Mouse (Mus musculus): ENCODE data around the gene Foxp3. TPM values are rescaled to one million over a fixed set of nuclear protein-coding genes. Genes with fewer than 3 reads are reported as not detected.

Foxp3 gene
- polyA plus RNA-seq, 1 experiment = not detected

- peaks cover 43% of the 10 kb centered on the region for H3K4me1 ChIP-seq (ENCODE audit: control insufficient read depth)
- no peak for TF ChIP-seq TAL1 (IDR thresholded peaks at IDR 0.05; ENCODE audit: low read length)
- TF ChIP-seq GATA1 (IDR thresholded peaks at IDR 0.05; ENCODE audit: low read length) = peak; percentile 40; the same call in 1 of the 2 replicates
- no peaks in the 10 kb centered on the region; the same call in 1 of the 2 replicates for H3K36me3 ChIP-seq (ENCODE audit: control insufficient read depth)
- peaks cover 10% of the 10 kb centered on the region for H3K9me3 ChIP-seq (ENCODE audit: control insufficient read depth, low read length)
- peaks cover 3% of the 10 kb centered on the region for H3K27me3 ChIP-seq (ENCODE audit: control insufficient read depth)
- H3K4me3 ChIP-seq (replicated peaks) = peak within 1 kb of the TSS; percentile 81
These were observed 842 bp downstream of the Foxp3 start, which contains the start of gene Ppp1r3f for GRCm38 (mm10) chrX:7574087-7574884. TSS of gene Ppp1r3f (minus strand) at chrX:7574283.

- peaks cover 43% of the 10 kb centered on the region for H3K4me1 ChIP-seq (ENCODE audit: control insufficient read depth)
- H3K4me3 ChIP-seq (replicated peaks) = peak overlapping the region; percentile 81
- peaks cover 10% of the 10 kb centered on the region for H3K9me3 ChIP-seq (ENCODE audit: control insufficient read depth, low read length)
- H3K36me3 ChIP-seq (ENCODE audit: control insufficient read depth) = no peaks in the 10 kb centered on the region; the same call in 1 of the 2 replicates
- peaks cover 3% of the 10 kb centered on the region for H3K27me3 ChIP-seq (ENCODE audit: control insufficient read depth)
- no peak for TF ChIP-seq TAL1 (IDR thresholded peaks at IDR 0.05; ENCODE audit: low read length)
- TF ChIP-seq GATA1 (IDR thresholded peaks at IDR 0.05; ENCODE audit: low read length) = no peak
These were observed 1.4 kb downstream of the Foxp3 start for GRCm38 (mm10) chrX:7574885-7575231.

- no peak overlapping the region for H3K4me3 ChIP-seq (replicated peaks)
- no peaks in the 10 kb centered on the region for H3K4me1 ChIP-seq (ENCODE audit: control insufficient read depth)
- H3K9me3 ChIP-seq (ENCODE audit: control insufficient read depth, low read length) = no peaks in the 10 kb centered on the region
- H3K27me3 ChIP-seq (ENCODE audit: control insufficient read depth) = peaks cover 3% of the 10 kb centered on the region
- no peak for TF ChIP-seq TAL1 (IDR thresholded peaks at IDR 0.05; ENCODE audit: low read length)
- no peak for TF ChIP-seq GATA1 (IDR thresholded peaks at IDR 0.05; ENCODE audit: low read length)
- H3K36me3 ChIP-seq (ENCODE audit: control insufficient read depth) = no peaks in the 10 kb centered on the region
These were observed 7.7 kb downstream of the Foxp3 start for GRCm38 (mm10) chrX:7581151-7581550.

- no peak for TF ChIP-seq TAL1 (IDR thresholded peaks at IDR 0.05; ENCODE audit: low read length)
- TF ChIP-seq GATA1 (IDR thresholded peaks at IDR 0.05; ENCODE audit: low read length) = no peak
- H3K4me1 ChIP-seq (ENCODE audit: control insufficient read depth) = peaks cover 3% of the 10 kb centered on the region
- H3K9me3 ChIP-seq (ENCODE audit: control insufficient read depth, low read length) = no peaks in the 10 kb centered on the region
- no peak overlapping the region for H3K4me3 ChIP-seq (replicated peaks)
- peaks cover 9% of the 10 kb centered on the region for H3K36me3 ChIP-seq (ENCODE audit: control insufficient read depth)
- no peaks in the 10 kb centered on the region; the same call in 1 of the 2 replicates for H3K27me3 ChIP-seq (ENCODE audit: control insufficient read depth)
These were observed 10.4 kb downstream of the Foxp3 start for GRCm38 (mm10) chrX:7583881-7584280.

GRCm38 (mm10) chrX:7586356-7586755 is 12.9 kb downstream of the Foxp3 start:
- no peaks in the 10 kb centered on the region for H3K9me3 ChIP-seq (ENCODE audit: control insufficient read depth, low read length)
- TF ChIP-seq GATA1 (IDR thresholded peaks at IDR 0.05; ENCODE audit: low read length) (no peak), TAL1 (IDR thresholded peaks at IDR 0.05; ENCODE audit: low read length) (no peak)
- no peaks in the 10 kb centered on the region for H3K27me3 ChIP-seq (ENCODE audit: control insufficient read depth)
- peaks cover 21% of the 10 kb centered on the region for H3K36me3 ChIP-seq (ENCODE audit: control insufficient read depth)
- H3K4me1 ChIP-seq (ENCODE audit: control insufficient read depth) = peaks cover 5% of the 10 kb centered on the region
- no peak overlapping the region for H3K4me3 ChIP-seq (replicated peaks)

GRCm38 (mm10) chrX:7595371-7595770 is 21.9 kb downstream of the Foxp3 start:
- peaks cover 87% of the 10 kb centered on the region for H3K36me3 ChIP-seq (ENCODE audit: control insufficient read depth)
- TF ChIP-seq GATA1 (IDR thresholded peaks at IDR 0.05; ENCODE audit: low read length) = no peak
- no peak for TF ChIP-seq TAL1 (IDR thresholded peaks at IDR 0.05; ENCODE audit: low read length)
- H3K4me1 ChIP-seq (ENCODE audit: control insufficient read depth) = no peaks in the 10 kb centered on the region
- no peaks in the 10 kb centered on the region for H3K27me3 ChIP-seq (ENCODE audit: control insufficient read depth)
- no peak overlapping the region for H3K4me3 ChIP-seq (replicated peaks)
- H3K9me3 ChIP-seq (ENCODE audit: control insufficient read depth, low read length) = peaks cover 3% of the 10 kb centered on the region; the same call in 1 of the 2 replicates

GRCm38 (mm10) chrX:7604004-7604403 is 30.6 kb downstream of the Foxp3 start:
- H3K4me3 ChIP-seq (replicated peaks) = peak overlapping the region; percentile 71
- TF ChIP-seq GATA1 (IDR thresholded peaks at IDR 0.05; ENCODE audit: low read length) (no peak), TAL1 (IDR thresholded peaks at IDR 0.05; ENCODE audit: low read length) (no peak)
- peaks cover 3% of the 10 kb centered on the region; the same call in 1 of the 2 replicates for H3K9me3 ChIP-seq (ENCODE audit: control insufficient read depth, low read length)
- peaks cover 16% of the 10 kb centered on the region for H3K27me3 ChIP-seq (ENCODE audit: control insufficient read depth)
- peaks cover 42% of the 10 kb centered on the region for H3K36me3 ChIP-seq (ENCODE audit: control insufficient read depth)
- peaks cover 18% of the 10 kb centered on the region for H3K4me1 ChIP-seq (ENCODE audit: control insufficient read depth)

- no peaks in the 10 kb centered on the region for H3K9me3 ChIP-seq (ENCODE audit: control insufficient read depth, low read length)
- TF ChIP-seq GATA1 (IDR thresholded peaks at IDR 0.05; ENCODE audit: low read length) (no peak), TAL1 (IDR thresholded peaks at IDR 0.05; ENCODE audit: low read length) (0 out of 3 replicates have a peak, but pooled peaks have one; percentile 16)
- H3K27me3 ChIP-seq (ENCODE audit: control insufficient read depth) = peaks cover 22% of the 10 kb centered on the region
- H3K4me3 ChIP-seq (replicated peaks) = peak within 1 kb of the TSS; percentile 71
- H3K36me3 ChIP-seq (ENCODE audit: control insufficient read depth) = peaks cover 32% of the 10 kb centered on the region
- peaks cover 18% of the 10 kb centered on the region for H3K4me1 ChIP-seq (ENCODE audit: control insufficient read depth)
These were observed 31.6 kb downstream of the Foxp3 start, which contains the start of gene Ccdc22 for GRCm38 (mm10) chrX:7604879-7605574. TSS of gene Ccdc22 (minus strand) at chrX:7605517.

GRCm38 (mm10) chrX:7605575-7605941 is 32.1 kb downstream of the Foxp3 start:
- H3K27me3 ChIP-seq (ENCODE audit: control insufficient read depth) = peaks cover 27% of the 10 kb centered on the region
- TF ChIP-seq GATA1 (IDR thresholded peaks at IDR 0.05; ENCODE audit: low read length) (no peak), TAL1 (IDR thresholded peaks at IDR 0.05; ENCODE audit: low read length) (no peak)
- H3K9me3 ChIP-seq (ENCODE audit: control insufficient read depth, low read length) = peaks cover 1% of the 10 kb centered on the region; the same call in 1 of the 2 replicates
- H3K4me1 ChIP-seq (ENCODE audit: control insufficient read depth) = peaks cover 18% of the 10 kb centered on the region
- peaks cover 27% of the 10 kb centered on the region for H3K36me3 ChIP-seq (ENCODE audit: control insufficient read depth)
- H3K4me3 ChIP-seq (replicated peaks) = peak overlapping the region; percentile 71
